Mouse (Mus musculus) embryonic facial prominence, embryonic 13.5 days (tissue): ENCODE measurements around the gene Ces2g. TPM values are rescaled to one million over a fixed set of nuclear protein-coding genes. Genes with fewer than 3 reads are reported as not detected.

ENCODE experiments used
- ATAC-seq: fragments of 200-750 bp; cut with Nextera tagmentation; 2 replicates; pipeline ENCODE4 v1.8.0; 2017; ENCODE audit warnings: low read depth; ENCODE audit not compliant: insufficient number of reproducible peaks, insufficient read depth, low FRiP score, low TSS enrichment
- H3K27ac ChIP-seq: fragments of 300-500 bp; sonication (generic); 2 replicates; pipeline ENCODE4 v1.5.1; 2015; ENCODE audit warnings: moderate library complexity, mild to moderate bottlenecking, inconsistent platforms
- H3K27me3 ChIP-seq: fragments of 300-500 bp; sonication (generic); 2 replicates; pipeline ENCODE4 v1.6.1; 2015; ENCODE audit warnings: mild to moderate bottlenecking, inconsistent platforms
- H3K36me3 ChIP-seq: fragments of 300-500 bp; sonication (generic); 2 replicates; pipeline ENCODE4 v1.6.1; 2015; ENCODE audit warnings: mild to moderate bottlenecking, inconsistent platforms
- H3K4me1 ChIP-seq: fragments of 300-500 bp; sonication (generic); 2 replicates; pipeline ENCODE4 v1.6.1; 2015; ENCODE audit warnings: inconsistent platforms
- H3K4me2 ChIP-seq: fragments of 300-500 bp; sonication (generic); 2 replicates; pipeline ENCODE4 v1.6.1; 2015; ENCODE audit warnings: moderate library complexity, mild to moderate bottlenecking, inconsistent platforms
- H3K4me3 ChIP-seq: fragments of 300-500 bp; sonication (generic); 2 replicates; pipeline ENCODE4 v1.5.1; 2015; ENCODE audit warnings: mild to moderate bottlenecking, inconsistent platforms
- H3K9ac ChIP-seq: fragments of 300-500 bp; sonication (generic); 2 replicates; pipeline ENCODE4 v1.6.1; 2015; ENCODE audit warnings: mild to moderate bottlenecking, inconsistent platforms
- H3K9me3 ChIP-seq: fragments of 300-500 bp; sonication (generic); 2 replicates; pipeline ENCODE4 v1.6.1; 2016; ENCODE audit warnings: inconsistent platforms
- WGBS: fragments of 180-500 bp; shearing (Covaris S2); methylation state at CpG from one replicate; pipeline ENCODE4 v1.1.7; 2015; ENCODE audit warnings: mixed read lengths; 5-methylcytosine and 5-hydroxymethylcytosine counted together
- polyA plus RNA-seq: library from polyadenylated mRNA; unstranded; fragments of >200 nt; fragmentation: Nextera tagmentation; extraction: Ambion mirVana; gene quantifications from 2 replicates; pipeline ENCODE4 v1.2.1, GENCODE M21; 2015

The Ces2g gene
- polyA plus RNA-seq, 1 experiment from 2014 or later = 0.37 TPM

GRCm38 (mm10) chr8:105000586-105000985, 39.1 kb downstream of the Ces2g start, which contains the start of gene Ces2h:
Ces2h (plus strand) TSS chr8:105000853.
- Histone ChIP-seq H3K9ac (no peak within 1 kb of the TSS), H3K9me3 (no peaks in the 10 kb centered on the region), H3K4me3 (no peak within 1 kb of the TSS), H3K27ac (no peak within 1 kb of the TSS), H3K4me1 (no peaks in the 10 kb centered on the region), H3K4me2 (no peak within 1 kb of the TSS), H3K36me3 (no peaks in the 10 kb centered on the region), H3K27me3 (no peaks in the 10 kb centered on the region)
- 85% methylated on average over 7 of the region's 7 CpGs for WGBS
- ATAC-seq = no peak

GRCm38 (mm10) chr8:105010000-105010399, 48.5 kb downstream of the Ces2g start:
- no peak for ATAC-seq

GRCm38 (mm10) chr8:105011136-105011535, 49.6 kb downstream of the Ces2g start:
- no peak for ATAC-seq
- no peaks in the 10 kb centered on the region for H3K9me3 ChIP-seq
- no peak overlapping the region for H3K9ac ChIP-seq
- no peaks in the 10 kb centered on the region for H3K4me1 ChIP-seq
- H3K27me3 ChIP-seq = no peaks in the 10 kb centered on the region
- 80% methylated on average over 12 of the region's 12 CpGs for WGBS
- no peak overlapping the region for H3K4me3 ChIP-seq
- no peak overlapping the region for H3K4me2 ChIP-seq
- no peak overlapping the region for H3K27ac ChIP-seq
- no peaks in the 10 kb centered on the region for H3K36me3 ChIP-seq

More at GRCm38 (mm10) chr8:105010000-105010399, 48.5 kb downstream of the Ces2g start:
- H3K27ac ChIP-seq = no peak overlapping the region
- 82% methylated on average over 2 of the region's 2 CpGs for WGBS
- no peaks in the 10 kb centered on the region for H3K9me3 ChIP-seq
- no peak overlapping the region for H3K4me2 ChIP-seq
- H3K9ac ChIP-seq = no peak overlapping the region
- no peaks in the 10 kb centered on the region for H3K36me3 ChIP-seq
- no peaks in the 10 kb centered on the region for H3K4me1 ChIP-seq
- H3K27me3 ChIP-seq = no peaks in the 10 kb centered on the region
- H3K4me3 ChIP-seq = no peak overlapping the region

GRCm38 (mm10) chr8:105014391-105014790, 52.9 kb downstream of the Ces2g start:
- H3K27me3 ChIP-seq = no peaks in the 10 kb centered on the region
- H3K4me1 ChIP-seq = no peaks in the 10 kb centered on the region
- no peak overlapping the region for H3K4me3 ChIP-seq
- H3K9ac ChIP-seq = no peak overlapping the region
- H3K9me3 ChIP-seq = no peaks in the 10 kb centered on the region
- H3K4me2 ChIP-seq = no peak overlapping the region
- 90% methylated on average over 5 of the region's 5 CpGs for WGBS
- no peaks in the 10 kb centered on the region for H3K36me3 ChIP-seq
- ATAC-seq = no peak
- H3K27ac ChIP-seq = no peak overlapping the region

Other genes with a start within 250 kb of the Ces2g start
- gene Ces2a, start 227.7 kb upstream of the Ces2g start, polyA plus RNA-seq = 0.91 TPM in 1 of 2 replicates, not detected in the other
- gene Ces2b, start 130.1 kb upstream of the Ces2g start, polyA plus RNA-seq = 0.22 and 0.31 TPM in 2 replicates
- gene Ces2c, start 114.7 kb upstream of the Ces2g start, polyA plus RNA-seq = 0.59 TPM in 1 of 2 replicates, not detected in the other
- 0.13 and 1.2 TPM in 2 replicates for gene Ces2e, start 35.5 kb upstream of the Ces2g start, polyA plus RNA-seq
- gene Ces2f, start 14.4 kb upstream of the Ces2g start, polyA plus RNA-seq = not detected in 2 replicates
- gene Ces2h, start 39.1 kb downstream of the Ces2g start, polyA plus RNA-seq = not detected in 2 replicates
- not detected in 2 replicates for gene Ces3a, start 86.9 kb downstream of the Ces2g start, polyA plus RNA-seq
- gene Ces3b, start 122.0 kb downstream of the Ces2g start, polyA plus RNA-seq = not detected in 2 replicates
- gene Ces4a, start 170.1 kb downstream of the Ces2g start, polyA plus RNA-seq = 0.18 TPM in 1 of 2 replicates, not detected in the other
- 102 and 118 TPM in 2 replicates for gene Cbfb, start 209.0 kb downstream of the Ces2g start, polyA plus RNA-seq